Mouse (Mus musculus): ENCODE data around the gene Ccdc102a. TPM values are rescaled to one million over a fixed set of nuclear protein-coding genes. Genes with fewer than 3 reads are reported as not detected.
A peak's percentile ranks its signal among the peaks of the same experiment; 100 is the strongest.

The Ccdc102a gene
- polyA plus RNA-seq, 1 experiment from 2014 or later, result 5.4 TPM

DNA sequence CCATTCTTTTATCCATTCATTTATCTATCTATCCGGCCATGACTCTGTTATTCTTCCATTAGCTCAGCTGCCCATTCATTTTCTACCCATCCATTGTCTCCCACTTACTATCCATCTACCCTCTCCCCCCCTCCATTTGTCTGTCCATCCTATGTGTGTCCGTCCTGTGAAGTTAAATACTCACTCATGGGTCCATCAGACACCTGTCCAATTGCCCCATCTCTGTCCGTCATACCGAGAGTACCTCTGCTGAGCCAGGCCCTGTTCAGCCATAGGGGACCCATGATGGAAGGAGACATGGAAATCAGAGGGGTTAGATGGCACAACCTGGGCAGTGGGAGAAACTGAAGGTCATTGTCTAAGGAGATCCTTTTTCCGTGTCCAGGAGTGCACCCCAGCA is 32.6 kb upstream of the Ccdc102a start:
- 0 out of 2 replicates have a peak, but pooled peaks have one; percentile 15 for ATAC-seq (replicated peaks)

DNA sequence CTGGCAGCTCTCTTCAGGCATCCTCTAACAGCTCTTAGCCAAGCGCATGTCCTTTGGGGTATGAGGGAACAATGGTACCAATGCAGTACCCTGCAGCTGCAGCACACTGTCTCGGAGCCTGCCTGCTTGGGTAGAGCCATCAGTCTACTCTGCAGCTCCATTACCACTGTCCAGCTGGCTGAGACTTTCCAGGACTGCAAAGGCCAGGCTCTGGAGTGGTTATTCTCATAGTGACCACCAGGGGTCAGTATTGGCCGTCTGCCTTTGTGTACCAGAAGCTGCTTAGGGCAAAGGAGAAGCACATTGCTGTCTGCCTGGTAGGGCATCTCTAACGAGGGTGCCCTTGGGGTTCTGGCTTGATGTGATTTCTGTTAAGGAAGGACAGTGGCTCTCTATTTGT is 32.1 kb upstream of the Ccdc102a start:
- 19% methylated on average over 4 of the region's 4 CpGs for WGBS
- Histone ChIP-seq H3K27ac (replicated peaks) (0 out of 2 replicates have a peak overlapping the region, but pooled peaks have one; percentile 15), H3K27me3 (no peaks in the 10 kb centered on the region), H3K9me3 (no peaks in the 10 kb centered on the region), H3K36me3 (no peaks in the 10 kb centered on the region), H3K4me3 (no peak overlapping the region), H3K4me2 (replicated peaks) (no peak overlapping the region), H3K4me1 (peaks cover 32% of the 10 kb centered on the region), H3K9ac (replicated peaks) (no peak overlapping the region)
- ATAC-seq (replicated peaks), result peak; percentile 61

More for the DNA sequence above, 32.6 kb upstream of the Ccdc102a start:
- Histone ChIP-seq H3K9ac (replicated peaks) (no peak overlapping the region), H3K36me3 (no peaks in the 10 kb centered on the region), H3K9me3 (no peaks in the 10 kb centered on the region), H3K4me2 (replicated peaks) (no peak overlapping the region), H3K27me3 (no peaks in the 10 kb centered on the region), H3K27ac (replicated peaks) (0 out of 2 replicates have a peak overlapping the region, but pooled peaks have one; percentile 15), H3K4me3 (no peak overlapping the region), H3K4me1 (peaks cover 28% of the 10 kb centered on the region)
- WGBS, result 77% methylated on average over 5 of the region's 5 CpGs

GRCm38 (mm10) chr8:94949010-94949409 is 31.1 kb upstream of the Ccdc102a start:
- H3K4me3 ChIP-seq, result no peak overlapping the region
- H3K4me1 ChIP-seq, result peaks cover 24% of the 10 kb centered on the region
- WGBS, result 88% methylated on average over 4 of the region's 4 CpGs
- H3K27me3 ChIP-seq, result no peaks in the 10 kb centered on the region
- ATAC-seq (replicated peaks), result no peak
- no peak overlapping the region for H3K27ac ChIP-seq (replicated peaks)
- no peaks in the 10 kb centered on the region for H3K36me3 ChIP-seq
- H3K4me2 ChIP-seq (replicated peaks), result no peak overlapping the region
- no peaks in the 10 kb centered on the region for H3K9me3 ChIP-seq
- H3K9ac ChIP-seq (replicated peaks), result no peak overlapping the region

DNA sequence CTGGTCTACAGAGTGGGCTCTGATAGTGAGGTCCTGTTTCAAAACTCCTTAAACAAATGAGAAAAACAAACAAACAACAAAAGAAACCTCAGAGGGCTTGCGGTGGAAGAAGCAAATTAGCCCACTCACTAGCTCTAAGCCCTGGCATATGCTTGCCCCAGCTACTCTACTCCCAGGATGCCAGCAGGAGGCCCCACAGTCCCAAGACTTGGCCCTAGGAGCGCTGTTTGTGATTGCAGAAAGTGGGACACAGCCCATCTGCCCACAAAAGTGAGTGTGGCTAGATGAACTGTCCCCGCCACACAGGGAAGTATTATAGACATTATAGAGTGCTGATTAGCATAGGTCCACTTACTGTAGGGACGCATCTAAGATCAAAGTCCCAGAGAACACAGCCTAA is 30.5 kb upstream of the Ccdc102a start:
- Histone ChIP-seq H3K4me1 (peaks cover 22% of the 10 kb centered on the region), H3K4me2 (replicated peaks) (no peak overlapping the region), H3K27ac (replicated peaks) (no peak overlapping the region), H3K27me3 (no peaks in the 10 kb centered on the region), H3K36me3 (no peaks in the 10 kb centered on the region), H3K4me3 (no peak overlapping the region), H3K9ac (replicated peaks) (no peak overlapping the region), H3K9me3 (no peaks in the 10 kb centered on the region)
- ATAC-seq (replicated peaks), result no peak
- 71% methylated on average over 4 of the region's 4 CpGs for WGBS

DNA sequence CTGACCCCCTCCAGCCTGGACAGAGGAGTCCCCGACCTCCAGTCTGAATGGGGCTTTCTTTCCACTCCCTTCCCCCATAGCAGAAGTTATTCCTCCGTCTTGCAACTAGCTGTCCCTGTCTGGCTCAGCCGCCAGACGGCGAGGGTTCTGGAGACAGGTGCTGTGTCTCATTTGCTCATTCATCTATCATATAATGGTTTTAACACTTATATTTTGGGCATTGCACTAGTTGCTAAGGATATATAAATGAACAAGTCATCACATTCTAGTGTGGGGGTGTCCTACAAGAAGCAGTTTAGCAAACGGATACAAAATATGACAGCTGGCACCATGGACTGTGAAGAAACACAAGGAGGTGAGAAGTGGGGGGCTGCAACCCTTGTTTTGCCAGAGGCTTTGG is 27.3 kb upstream of the Ccdc102a start:
- Histone ChIP-seq H3K27ac (replicated peaks) (peak overlapping the region; percentile 71), H3K36me3 (no peaks in the 10 kb centered on the region), H3K9me3 (no peaks in the 10 kb centered on the region), H3K27me3 (0 out of 2 replicates have a peak, but pooled peaks cover 2% of the 10 kb centered on the region), H3K4me2 (replicated peaks) (no peak overlapping the region), H3K9ac (replicated peaks) (no peak overlapping the region), H3K4me3 (no peak overlapping the region), H3K4me1 (peaks cover 19% of the 10 kb centered on the region)
- ATAC-seq (replicated peaks), result peak; percentile 33; the same call in 1 of the 2 replicates
- 42% methylated on average over 6 of the region's 6 CpGs for WGBS

DNA sequence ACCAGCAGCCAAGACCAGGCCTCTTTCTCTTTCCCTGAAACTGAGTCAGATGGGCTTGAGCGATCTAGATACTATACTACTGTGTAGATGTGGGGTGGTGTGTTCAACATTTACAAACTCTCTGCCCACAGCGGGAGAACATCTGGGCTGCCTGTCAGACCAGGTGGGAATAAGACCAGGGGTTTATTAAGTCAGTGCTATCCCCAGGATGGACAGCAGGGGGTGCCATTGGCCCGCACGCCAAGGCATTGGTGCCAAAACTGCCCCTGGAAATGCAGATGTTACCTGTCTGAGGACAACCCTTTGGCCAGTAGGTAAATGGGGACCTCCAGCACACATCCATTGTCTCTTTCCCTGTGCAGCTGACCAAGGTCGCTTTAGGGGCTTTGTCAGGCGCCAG is 24.7 kb upstream of the Ccdc102a start:
- WGBS, result 12% methylated on average over 6 of the region's 6 CpGs
- ATAC-seq (replicated peaks), result 0 out of 2 replicates have a peak, but pooled peaks have one; percentile 27
- peaks cover 14% of the 10 kb centered on the region for H3K4me1 ChIP-seq

DNA sequence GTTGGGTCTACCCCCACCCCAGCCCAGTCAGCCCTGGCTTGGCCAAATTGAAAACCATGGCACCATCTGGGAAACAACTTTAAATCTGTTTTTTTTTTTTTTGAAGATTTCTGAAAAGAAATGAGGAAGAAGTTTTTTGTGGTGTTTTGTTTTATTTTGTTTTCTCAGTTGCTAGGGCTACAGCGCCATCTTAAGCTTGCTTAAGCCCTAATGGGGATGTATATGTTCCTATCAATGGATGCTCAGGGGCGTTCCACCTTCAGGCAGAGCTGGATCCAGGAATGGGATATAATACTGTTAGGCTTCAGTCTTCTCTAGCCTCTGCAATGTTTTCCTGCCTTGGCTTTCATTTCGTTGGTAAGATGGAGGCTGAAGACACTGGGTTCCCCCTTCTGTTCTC is 17.3 kb upstream of the Ccdc102a start:
- no peaks in the 10 kb centered on the region for H3K4me1 ChIP-seq
- no peaks in the 10 kb centered on the region for H3K36me3 ChIP-seq
- ATAC-seq (replicated peaks), result no peak
- H3K9ac ChIP-seq (replicated peaks), result no peak overlapping the region
- H3K9me3 ChIP-seq, result no peaks in the 10 kb centered on the region
- WGBS, result 83% methylated on average over 3 of the region's 3 CpGs
- H3K27me3 ChIP-seq, result no peaks in the 10 kb centered on the region
- no peak overlapping the region for H3K4me2 ChIP-seq (replicated peaks)
- H3K27ac ChIP-seq (replicated peaks), result no peak overlapping the region
- H3K4me3 ChIP-seq, result no peak overlapping the region

More for the DNA sequence above, 24.7 kb upstream of the Ccdc102a start:
- Histone ChIP-seq H3K9me3 (no peaks in the 10 kb centered on the region), H3K4me3 (no peak overlapping the region), H3K9ac (replicated peaks) (no peak overlapping the region), H3K4me2 (replicated peaks) (no peak overlapping the region), H3K36me3 (no peaks in the 10 kb centered on the region), H3K27ac (replicated peaks) (no peak overlapping the region), H3K27me3 (0 out of 2 replicates have a peak, but pooled peaks cover 2% of the 10 kb centered on the region)

GRCm38 (mm10) chr8:94933918-94934317 is 16.0 kb upstream of the Ccdc102a start:
- H3K27me3 ChIP-seq, result no peaks in the 10 kb centered on the region
- 69% methylated on average over 5 of the region's 5 CpGs for WGBS
- H3K9ac ChIP-seq (replicated peaks), result no peak overlapping the region
- no peaks in the 10 kb centered on the region for H3K4me1 ChIP-seq
- H3K4me2 ChIP-seq (replicated peaks), result no peak overlapping the region
- no peaks in the 10 kb centered on the region for H3K36me3 ChIP-seq
- H3K27ac ChIP-seq (replicated peaks), result no peak overlapping the region
- no peak overlapping the region for H3K4me3 ChIP-seq
- ATAC-seq (replicated peaks), result no peak
- H3K9me3 ChIP-seq, result no peaks in the 10 kb centered on the region

DNA sequence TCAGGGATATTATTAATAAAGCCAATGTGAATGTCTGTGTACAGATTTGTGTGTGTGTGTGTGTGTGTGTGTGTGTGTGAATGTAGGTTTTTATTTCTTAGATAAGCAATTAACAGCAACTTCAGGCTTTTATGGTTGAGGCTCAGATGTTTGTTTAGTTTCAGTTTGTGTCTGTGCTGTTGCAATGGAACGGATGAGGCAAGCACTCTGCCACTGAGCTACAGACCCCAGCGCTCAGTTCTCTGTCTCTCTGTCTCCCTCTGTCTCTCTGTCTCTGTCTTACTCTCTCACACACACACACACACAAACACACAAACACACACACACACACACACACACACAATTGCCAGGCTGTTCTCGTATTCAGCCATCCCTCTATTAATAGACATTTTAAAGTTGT is 10.3 kb upstream of the Ccdc102a start:
- WGBS, result 86% methylated on average over 3 of the region's 3 CpGs
- no peak for ATAC-seq (replicated peaks)

GRCm38 (mm10) chr8:94923405-94923804 is 5.5 kb upstream of the Ccdc102a start, which contains the start of gene Adgrg5:
TSS of gene Adgrg5 (plus strand) at chr8:94923694.
- 38% methylated on average over 5 of the region's 8 CpGs for WGBS
- no peak within 1 kb of the TSS for H3K27ac ChIP-seq (replicated peaks)
- ATAC-seq (replicated peaks), result no peak

More for the DNA sequence above, 10.3 kb upstream of the Ccdc102a start:
- H3K9ac ChIP-seq (replicated peaks), result no peak overlapping the region
- no peak overlapping the region for H3K4me3 ChIP-seq
- no peaks in the 10 kb centered on the region for H3K9me3 ChIP-seq
- H3K4me1 ChIP-seq, result no peaks in the 10 kb centered on the region
- no peak overlapping the region for H3K27ac ChIP-seq (replicated peaks)
- H3K4me2 ChIP-seq (replicated peaks), result no peak overlapping the region
- H3K36me3 ChIP-seq, result no peaks in the 10 kb centered on the region
- H3K27me3 ChIP-seq, result no peaks in the 10 kb centered on the region

GRCm38 (mm10) chr8:94922602-94923001 is 4.7 kb upstream of the Ccdc102a start:
- no peaks in the 10 kb centered on the region for H3K27me3 ChIP-seq
- H3K4me3 ChIP-seq, result no peak overlapping the region
- H3K9me3 ChIP-seq, result no peaks in the 10 kb centered on the region
- peaks cover 6% of the 10 kb centered on the region for H3K4me1 ChIP-seq
- no peak overlapping the region for H3K27ac ChIP-seq (replicated peaks)
- no peak overlapping the region for H3K9ac ChIP-seq (replicated peaks)
- no peak for ATAC-seq (replicated peaks)
- H3K36me3 ChIP-seq, result no peaks in the 10 kb centered on the region
- WGBS, result 28% methylated on average over 8 of the region's 8 CpGs
- H3K4me2 ChIP-seq (replicated peaks), result no peak overlapping the region

More at GRCm38 (mm10) chr8:94923405-94923804, 5.5 kb upstream of the Ccdc102a start, which contains the start of gene Adgrg5:
- no peaks in the 10 kb centered on the region for H3K27me3 ChIP-seq
- no peaks in the 10 kb centered on the region for H3K36me3 ChIP-seq
- no peak within 1 kb of the TSS for H3K4me2 ChIP-seq (replicated peaks)
- no peak within 1 kb of the TSS for H3K4me3 ChIP-seq
- no peaks in the 10 kb centered on the region for H3K4me1 ChIP-seq
- no peaks in the 10 kb centered on the region for H3K9me3 ChIP-seq
- no peak within 1 kb of the TSS for H3K9ac ChIP-seq (replicated peaks)

DNA sequence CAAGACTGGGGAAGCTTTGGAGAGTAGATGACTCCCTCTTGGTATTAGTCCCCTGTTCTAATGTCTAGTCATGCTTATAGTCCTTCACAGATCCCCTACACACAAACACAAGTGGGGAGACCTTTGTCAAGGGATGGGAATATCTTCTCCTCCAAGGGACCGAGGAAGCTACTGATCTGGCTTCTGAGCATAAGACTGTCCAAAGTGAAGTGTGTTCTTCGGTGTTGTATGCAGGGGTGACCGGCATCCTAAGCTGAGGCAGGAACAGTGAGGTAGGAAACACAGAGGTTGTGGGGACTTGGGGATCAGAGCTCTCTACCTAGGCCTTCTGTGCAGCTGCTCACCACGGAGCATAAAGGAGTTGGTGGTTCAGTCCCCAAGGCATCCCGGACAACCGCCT is 4.3 kb upstream of the Ccdc102a start:
- Histone ChIP-seq H3K4me2 (replicated peaks) (no peak overlapping the region), H3K36me3 (no peaks in the 10 kb centered on the region), H3K27ac (replicated peaks) (no peak overlapping the region), H3K4me3 (no peak overlapping the region), H3K9ac (replicated peaks) (no peak overlapping the region), H3K27me3 (no peaks in the 10 kb centered on the region), H3K9me3 (no peaks in the 10 kb centered on the region), H3K4me1 (peaks cover 10% of the 10 kb centered on the region)
- no peak for ATAC-seq (replicated peaks)
- WGBS, result 80% methylated on average over 6 of the region's 6 CpGs

- H3K4me1 ChIP-seq, result peaks cover 30% of the 10 kb centered on the region
These were observed 1.4 kb upstream of the Ccdc102a start for GRCm38 (mm10) chr8:94919256-94919655.

More at GRCm38 (mm10) chr8:94919256-94919655, 1.4 kb upstream of the Ccdc102a start:
- H3K27ac ChIP-seq (replicated peaks), result no peak overlapping the region
- no peak overlapping the region for H3K9ac ChIP-seq (replicated peaks)
- no peaks in the 10 kb centered on the region for H3K9me3 ChIP-seq
- H3K4me3 ChIP-seq, result no peak overlapping the region
- no peak for ATAC-seq (replicated peaks)
- no peaks in the 10 kb centered on the region for H3K36me3 ChIP-seq
- no peaks in the 10 kb centered on the region for H3K27me3 ChIP-seq
- H3K4me2 ChIP-seq (replicated peaks), result no peak overlapping the region
